Mouse (Mus musculus): ENCODE data around the gene Prrc2b. TPM values are rescaled to one million over a fixed set of nuclear protein-coding genes. Genes with fewer than 3 reads are reported as not detected.

The Prrc2b gene
- polyA plus RNA-seq, 1 experiment from 2014 or later, result 17.7 TPM

DNA sequence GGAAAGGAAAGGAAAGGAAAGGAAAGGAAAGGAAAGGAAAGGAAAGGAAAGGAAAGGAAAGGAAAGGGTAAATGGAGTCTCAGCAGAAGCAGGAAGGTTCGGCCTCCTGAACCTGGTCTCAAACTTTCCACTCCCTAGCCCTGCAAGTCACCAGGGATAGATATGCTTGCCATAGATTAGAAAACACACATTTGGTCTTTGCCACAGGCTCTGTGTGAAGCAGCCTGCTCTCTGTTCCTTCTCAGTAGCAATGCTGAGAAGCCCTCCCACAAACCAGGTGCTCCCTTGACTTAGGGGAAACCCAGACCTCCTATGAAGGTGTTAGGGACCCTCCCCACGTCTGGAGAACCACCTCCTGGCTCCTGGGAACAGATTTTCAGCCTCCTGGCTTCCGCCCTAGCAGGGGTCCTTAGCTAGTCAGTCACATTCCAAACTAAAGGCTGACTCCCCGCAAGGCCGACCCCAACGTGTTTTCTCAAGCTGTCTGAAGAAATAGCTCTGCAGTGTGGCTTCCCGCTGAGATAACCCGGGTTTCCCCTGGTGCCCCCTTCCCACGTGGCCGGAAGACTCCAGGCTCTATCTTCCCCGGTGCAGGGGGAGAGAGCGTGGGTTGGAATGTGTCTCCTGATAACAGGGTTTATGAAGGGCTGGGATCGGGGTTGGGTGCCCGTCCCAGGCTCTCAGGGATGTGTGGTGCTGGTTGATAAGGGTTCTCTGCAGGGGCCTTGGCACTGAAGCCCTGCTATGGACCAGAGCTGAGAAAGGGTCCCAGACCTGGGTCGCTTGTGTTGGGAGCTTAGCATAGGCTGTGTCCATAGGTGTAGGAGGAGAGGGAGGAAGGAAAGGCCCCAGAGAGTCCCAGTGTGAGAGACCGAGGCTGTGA, 23.0 kb upstream of the Prrc2b start:
- Histone ChIP-seq H3K27me3 (replicated peaks; ENCODE audit: control insufficient read depth, insufficient read depth, low read length) (no peaks in the 10 kb centered on the region), H3K4me3 (ENCODE audit: low read depth, low read length) (no peak overlapping the region), H3K9me3 (ENCODE audit: control insufficient read depth) (no peaks in the 10 kb centered on the region), H3K9ac (ENCODE audit: low read depth, low read length) (no peak overlapping the region), H3K4me1 (replicated peaks; ENCODE audit: control insufficient read depth, insufficient read depth, low read length) (0 out of 2 replicates have a peak, but pooled peaks cover 3% of the 10 kb centered on the region), H3K36me3 (ENCODE audit: control insufficient read depth, insufficient read depth) (no peaks in the 10 kb centered on the region), H3K4me2 (replicated peaks; ENCODE audit: low read depth) (no peak overlapping the region), H3K27ac (ENCODE audit: low read depth, low read length) (no peak overlapping the region)
- no peak for TF ChIP-seq CTCF (IDR thresholded peaks at IDR 0.05; ENCODE audit: low read depth)
- 0 out of 2 replicates have a peak, but pooled peaks have one; percentile 34 for ATAC-seq
- WGBS, result 17% methylated on average over 16 of the region's 16 CpGs

DNA sequence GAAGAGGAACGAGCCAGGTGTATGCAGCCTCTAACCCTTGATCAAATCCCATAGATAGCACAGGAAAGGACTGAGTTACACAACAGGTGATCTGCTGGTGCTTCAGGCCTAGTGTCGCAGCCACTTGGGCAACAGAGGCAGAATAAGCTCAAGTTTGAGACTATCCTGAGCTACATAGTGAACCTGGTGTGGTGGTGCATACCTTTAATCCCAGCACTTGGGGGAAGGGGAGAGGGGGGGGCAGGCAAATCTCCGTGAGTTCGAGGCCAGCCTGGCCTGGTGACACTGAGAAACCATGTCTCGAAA, 22.4 kb upstream of the Prrc2b start:
- H3K9ac ChIP-seq (ENCODE audit: low read depth, low read length), result no peak overlapping the region
- H3K27me3 ChIP-seq (replicated peaks; ENCODE audit: control insufficient read depth, insufficient read depth, low read length), result no peaks in the 10 kb centered on the region
- 77% methylated on average over 5 of the region's 5 CpGs for WGBS
- no peaks in the 10 kb centered on the region for H3K36me3 ChIP-seq (ENCODE audit: control insufficient read depth, insufficient read depth)
- no peak for ATAC-seq
- no peaks in the 10 kb centered on the region for H3K9me3 ChIP-seq (ENCODE audit: control insufficient read depth)
- no peak overlapping the region for H3K27ac ChIP-seq (ENCODE audit: low read depth, low read length)
- H3K4me3 ChIP-seq (ENCODE audit: low read depth, low read length), result no peak overlapping the region
- no peak overlapping the region for H3K4me2 ChIP-seq (replicated peaks; ENCODE audit: low read depth)
- no peak for TF ChIP-seq CTCF (IDR thresholded peaks at IDR 0.05; ENCODE audit: low read depth)
- H3K4me1 ChIP-seq (replicated peaks; ENCODE audit: control insufficient read depth, insufficient read depth, low read length), result 0 out of 2 replicates have a peak, but pooled peaks cover 3% of the 10 kb centered on the region

DNA sequence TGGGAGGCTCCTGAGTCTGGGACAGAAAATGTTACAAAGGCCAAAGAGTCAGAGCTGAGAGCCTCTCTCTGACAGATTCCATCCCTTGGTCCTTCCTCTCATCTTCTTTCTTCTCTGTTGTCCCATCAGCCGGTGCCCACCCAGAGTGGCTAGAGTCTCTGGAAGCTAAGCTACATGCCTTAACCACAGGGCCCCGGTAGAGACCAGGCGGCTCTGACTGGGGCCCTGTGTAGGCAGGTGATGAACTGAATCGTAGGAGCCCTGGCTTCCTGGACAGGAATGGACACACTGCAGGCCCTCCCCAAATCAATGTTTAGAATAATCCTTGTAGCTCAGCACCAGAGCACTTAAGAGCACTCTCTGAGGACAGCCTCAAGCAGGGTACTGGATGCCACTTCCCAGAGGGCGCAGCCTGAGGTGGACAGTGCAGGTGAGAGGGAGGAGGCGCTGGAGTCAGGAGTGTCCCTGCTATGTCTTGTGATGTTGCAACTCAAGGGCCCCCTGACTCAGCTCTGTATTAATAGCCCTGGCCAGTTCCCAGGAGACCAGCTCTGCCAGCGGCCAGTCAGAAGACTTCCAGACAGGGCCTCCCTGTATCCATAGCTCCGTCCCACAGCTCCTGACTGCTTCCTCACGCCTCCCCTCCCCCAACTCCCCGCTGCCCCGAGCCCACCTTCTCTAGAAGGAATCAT, 21.4 kb upstream of the Prrc2b start:
- 58% methylated on average over 11 of the region's 11 CpGs for WGBS
- no peak overlapping the region for H3K27ac ChIP-seq (ENCODE audit: low read depth, low read length)
- no peaks in the 10 kb centered on the region for H3K27me3 ChIP-seq (replicated peaks; ENCODE audit: control insufficient read depth, insufficient read depth, low read length)
- no peak overlapping the region for H3K4me3 ChIP-seq (ENCODE audit: low read depth, low read length)
- no peak for TF ChIP-seq CTCF (IDR thresholded peaks at IDR 0.05; ENCODE audit: low read depth)
- no peaks in the 10 kb centered on the region for H3K36me3 ChIP-seq (ENCODE audit: control insufficient read depth, insufficient read depth)
- no peaks in the 10 kb centered on the region for H3K9me3 ChIP-seq (ENCODE audit: control insufficient read depth)
- H3K4me2 ChIP-seq (replicated peaks; ENCODE audit: low read depth), result no peak overlapping the region
- H3K9ac ChIP-seq (ENCODE audit: low read depth, low read length), result no peak overlapping the region
- ATAC-seq, result no peak
- 0 out of 2 replicates have a peak, but pooled peaks cover 3% of the 10 kb centered on the region for H3K4me1 ChIP-seq (replicated peaks; ENCODE audit: control insufficient read depth, insufficient read depth, low read length)

DNA sequence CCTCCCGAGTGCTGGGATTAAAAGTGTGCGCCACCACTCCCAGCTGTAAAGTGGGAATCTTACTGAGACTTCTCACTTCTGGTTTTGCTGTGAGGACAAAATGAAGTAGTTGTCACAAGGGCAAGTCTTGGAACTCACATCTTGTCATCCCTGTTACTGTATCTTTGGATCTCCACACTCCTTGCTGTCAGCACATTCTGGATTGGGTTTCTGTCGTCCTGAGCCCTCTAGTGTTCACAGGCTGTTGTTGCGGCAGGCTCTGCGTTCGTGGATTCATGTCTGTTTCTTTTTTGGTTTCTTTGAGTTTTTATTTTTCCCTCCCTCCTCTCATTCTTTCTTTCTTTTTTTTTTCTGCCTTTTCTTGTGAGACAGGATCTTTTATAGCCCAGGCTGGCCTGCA, 20.4 kb upstream of the Prrc2b start:
- no peak overlapping the region for H3K4me3 ChIP-seq (ENCODE audit: low read depth, low read length)
- H3K9ac ChIP-seq (ENCODE audit: low read depth, low read length), result no peak overlapping the region
- no peaks in the 10 kb centered on the region for H3K36me3 ChIP-seq (ENCODE audit: control insufficient read depth, insufficient read depth)
- H3K27me3 ChIP-seq (replicated peaks; ENCODE audit: control insufficient read depth, insufficient read depth, low read length), result no peaks in the 10 kb centered on the region
- 29% methylated on average over 6 of the region's 6 CpGs for WGBS
- H3K27ac ChIP-seq (ENCODE audit: low read depth, low read length), result no peak overlapping the region
- no peaks in the 10 kb centered on the region for H3K9me3 ChIP-seq (ENCODE audit: control insufficient read depth)
- TF ChIP-seq CTCF (IDR thresholded peaks at IDR 0.05; ENCODE audit: low read depth), result peak; percentile 87
- H3K4me2 ChIP-seq (replicated peaks; ENCODE audit: low read depth), result peak overlapping the region; percentile 44
- 0 out of 2 replicates have a peak, but pooled peaks cover 3% of the 10 kb centered on the region for H3K4me1 ChIP-seq (replicated peaks; ENCODE audit: control insufficient read depth, insufficient read depth, low read length)
- no peak for ATAC-seq

DNA sequence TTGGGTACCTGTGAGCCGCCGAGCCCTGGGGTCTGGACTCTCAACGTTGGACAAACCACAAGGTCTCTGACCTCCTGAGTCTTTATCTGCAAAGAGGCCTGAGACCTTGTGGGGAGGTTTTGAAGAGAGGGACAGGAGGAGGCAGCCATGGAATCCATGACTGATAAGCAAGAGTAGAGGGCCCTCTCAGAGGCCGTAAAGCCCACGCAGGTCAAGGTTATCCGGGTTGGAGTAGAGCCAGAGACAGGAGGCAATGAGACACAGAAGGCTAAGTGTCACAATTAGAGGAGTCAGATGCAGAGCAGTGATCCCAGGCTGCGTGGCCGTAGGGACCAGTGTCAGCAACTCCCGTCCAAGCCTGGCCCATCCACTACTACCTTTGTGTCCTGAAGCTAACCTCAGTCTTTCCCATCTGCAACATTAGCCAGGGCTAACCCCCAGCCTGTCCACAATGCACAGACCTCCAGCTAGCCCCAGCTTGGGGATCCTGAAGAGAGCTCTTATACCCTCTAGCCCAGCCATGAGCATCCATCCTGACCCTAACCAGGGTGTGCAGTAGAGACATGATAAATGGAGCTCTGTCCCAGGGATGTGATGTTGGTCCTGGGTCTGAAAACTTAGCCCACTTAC, 19.6 kb upstream of the Prrc2b start:
- no peaks in the 10 kb centered on the region for H3K27me3 ChIP-seq (replicated peaks; ENCODE audit: control insufficient read depth, insufficient read depth, low read length)
- no peaks in the 10 kb centered on the region for H3K36me3 ChIP-seq (ENCODE audit: control insufficient read depth, insufficient read depth)
- H3K4me1 ChIP-seq (replicated peaks; ENCODE audit: control insufficient read depth, insufficient read depth, low read length), result 0 out of 2 replicates have a peak, but pooled peaks cover 3% of the 10 kb centered on the region
- no peak overlapping the region for H3K4me3 ChIP-seq (ENCODE audit: low read depth, low read length)
- 59% methylated on average over 9 of the region's 9 CpGs for WGBS
- H3K9me3 ChIP-seq (ENCODE audit: control insufficient read depth), result no peaks in the 10 kb centered on the region
- no peak for ATAC-seq
- no peak overlapping the region for H3K4me2 ChIP-seq (replicated peaks; ENCODE audit: low read depth)
- no peak for TF ChIP-seq CTCF (IDR thresholded peaks at IDR 0.05; ENCODE audit: low read depth)
- H3K27ac ChIP-seq (ENCODE audit: low read depth, low read length), result no peak overlapping the region
- no peak overlapping the region for H3K9ac ChIP-seq (ENCODE audit: low read depth, low read length)

Data from intestine, postnatal 0 days (tissue).